Mouse (Mus musculus) ES-E14 (cell line): ENCODE measurements around the gene Acvr1b. TPM values are rescaled to one million over a fixed set of nuclear protein-coding genes. Genes with fewer than 3 reads are reported as not detected.
A peak's percentile ranks its signal among the peaks of the same experiment; 100 is the strongest.

Source experiments
- DNase-seq: peaks from one replicate; pipeline ENCODE4 v3.0.0-alpha.2; 2013; ENCODE audit warnings: low read depth, low spot score
- H3K27ac ChIP-seq: 2 replicates; pipeline ENCODE4 v1.5.1; 2012; ENCODE audit warnings: low read depth, mild to moderate bottlenecking, low read length, moderate library complexity, mixed read lengths; ENCODE audit not compliant: poor library complexity, insufficient read depth, severe bottlenecking
- H3K36me3 ChIP-seq: 2 replicates; pipeline ENCODE4 v1.6.1; 2012; ENCODE audit warnings: mild to moderate bottlenecking, low read length, moderate library complexity, mixed read lengths; ENCODE audit not compliant: control insufficient read depth, poor library complexity, insufficient read depth, severe bottlenecking
- H3K4me1 ChIP-seq, 2 experiments: fragments of 150-350 bp in 1 of 2; sonication (generic) in 1 of 2; 2 replicates each; pipeline ENCODE4 v1.6.1; 2012; ENCODE audit warnings: low read length in 2 of 2, mild to moderate bottlenecking in 1 of 2, mixed read lengths in 1 of 2; ENCODE audit not compliant: control insufficient read depth in 2 of 2, insufficient read depth in 2 of 2, poor library complexity in 1 of 2
- H3K4me3 ChIP-seq, 2 experiments: fragments of 150-350 bp in 1 of 2; sonication (generic) in 1 of 2; 2 replicates each; pipeline ENCODE4 v1.5.1; 2012; ENCODE audit warnings: low read length in 2 of 2, low read depth in 1 of 2, mild to moderate bottlenecking in 1 of 2, mixed read lengths in 1 of 2; ENCODE audit not compliant: insufficient read depth in 1 of 2, poor library complexity in 1 of 2, severe bottlenecking in 1 of 2
- H3K9ac ChIP-seq: 2 replicates; pipeline ENCODE4 v1.6.1; 2012; ENCODE audit warnings: low read depth, mild to moderate bottlenecking, low read length, mixed read lengths; ENCODE audit not compliant: poor library complexity, insufficient read depth, severe bottlenecking
- H3K9me3 ChIP-seq: fragments of 150-350 bp; sonication (generic); 2 replicates; pipeline ENCODE4 v1.6.1; 2012; ENCODE audit warnings: low read depth, mild to moderate bottlenecking, low read length; ENCODE audit not compliant: control insufficient read depth, insufficient read depth
- CHD2 ChIP-seq: IDR thresholded peaks from 2 replicates; pipeline ENCODE4 v1.6.1; 2014; ENCODE audit warnings: mild to moderate bottlenecking, low read depth, low read length, inconsistent platforms
- HCFC1 ChIP-seq: IDR thresholded peaks from 2 replicates; pipeline ENCODE4 v1.6.1; 2012; ENCODE audit warnings: low read length, inconsistent platforms, borderline replicate concordance; ENCODE audit not compliant: insufficient read depth
- MAFK ChIP-seq: IDR thresholded peaks from 2 replicates; pipeline ENCODE4 v1.6.1; 2014; ENCODE audit warnings: mild to moderate bottlenecking, low read depth, low read length, inconsistent platforms; ENCODE audit not compliant: insufficient read depth
- ZC3H11A ChIP-seq: IDR thresholded peaks from 2 replicates; pipeline ENCODE4 v1.6.1; 2012; ENCODE audit warnings: low read depth, mild to moderate bottlenecking, inconsistent platforms, low read length, borderline replicate concordance
- ZNF384 ChIP-seq: IDR thresholded peaks from 2 replicates; pipeline ENCODE4 v1.6.1; 2012; ENCODE audit warnings: low read depth, low read length, inconsistent platforms
- in situ Hi-C, 2 experiments: fragments of 600-800 bp; cut with MboI; formaldehyde crosslinking; loops; one replicate each; pipeline ENCODE4 v1.15.1; 2025; ENCODE audit warnings: low sequenced_read_pairs in 2 of 2, inconsistent platforms in 1 of 2; ENCODE audit not compliant: unreplicated experiment in 2 of 2
- total RNA-seq: library from RNA; depleted of rRNA; stranded (reverse); fragments of 300-350 nt; gene quantifications from 2 replicates; pipeline ENCODE4 v1.2.3, GENCODE M21; 2012

Acvr1b gene
- total RNA-seq, 1 experiment, result 26.4 TPM

GRCm38 (mm10) chr15:101258420-101258819, 84.6 kb downstream of the Acvr1b start:
- no peak overlapping the region for H3K4me3 ChIP-seq
- TF ChIP-seq MAFK (no peak), ZNF384 (no peak), ZC3H11A (no peak), HCFC1 (no peak), CHD2 (no peak)
- H3K9ac ChIP-seq, result no peak overlapping the region
- no peaks in the 10 kb centered on the region for H3K9me3 ChIP-seq
- in situ Hi-C loops, result no loop called here
- peaks cover 5% of the 10 kb centered on the region; the same call in 1 of the 2 replicates for H3K36me3 ChIP-seq
- DNase-seq, result no peak
- no peak overlapping the region for H3K27ac ChIP-seq
- H3K4me1 ChIP-seq, result peaks cover 6 to 33% of the 10 kb centered on the region in 2 experiments

- peaks cover 6 to 29% of the 10 kb centered on the region in 2 experiments for H3K4me1 ChIP-seq
- in situ Hi-C loops, result no loop called here
- no peak overlapping the region for H3K9ac ChIP-seq
- DNase-seq, result no peak
- TF ChIP-seq MAFK (no peak), ZC3H11A (no peak), CHD2 (no peak), HCFC1 (no peak), ZNF384 (no peak)
- H3K9me3 ChIP-seq, result no peaks in the 10 kb centered on the region
- H3K4me3 ChIP-seq, result no peak overlapping the region
- H3K27ac ChIP-seq, result no peak overlapping the region
- peaks cover 5% of the 10 kb centered on the region; the same call in 1 of the 2 replicates for H3K36me3 ChIP-seq
Measured at GRCm38 (mm10) chr15:101259922-101260321, 86.1 kb downstream of the Acvr1b start.

- no peak for DNase-seq
- in situ Hi-C loops, result no loop called here
- peaks cover 6 to 28% of the 10 kb centered on the region in 2 experiments for H3K4me1 ChIP-seq
Measured at GRCm38 (mm10) chr15:101260387-101260786, 86.5 kb downstream of the Acvr1b start.

GRCm38 (mm10) chr15:101260874-101261622, 87.2 kb downstream of the Acvr1b start:
- in situ Hi-C loops, result no loop called here
- peaks cover 5% of the 10 kb centered on the region; the same call in 1 of the 2 replicates for H3K36me3 ChIP-seq
- no peaks in the 10 kb centered on the region for H3K9me3 ChIP-seq
- TF ChIP-seq ZNF384 (0 out of 2 replicates have a peak, but pooled peaks have one; percentile 25), MAFK (no peak), CHD2 (no peak), ZC3H11A (no peak), HCFC1 (no peak)
- DNase-seq, result no peak
- no peak overlapping the region for H3K4me3 ChIP-seq
- H3K4me1 ChIP-seq, result peaks cover 11 to 29% of the 10 kb centered on the region in 2 experiments
- peak overlapping the region; percentile 6; the same call in 1 of the 2 replicates for H3K27ac ChIP-seq
- H3K9ac ChIP-seq, result 0 out of 2 replicates have a peak overlapping the region, but pooled peaks have one; percentile 20

More at GRCm38 (mm10) chr15:101260387-101260786, 86.5 kb downstream of the Acvr1b start:
- Histone ChIP-seq H3K9me3 (no peaks in the 10 kb centered on the region), H3K4me3 (no peak overlapping the region), H3K9ac (no peak overlapping the region), H3K27ac (no peak overlapping the region), H3K36me3 (peaks cover 5% of the 10 kb centered on the region; the same call in 1 of the 2 replicates)
- no peak for TF ChIP-seq MAFK
- TF ChIP-seq CHD2, result no peak
- no peak for TF ChIP-seq HCFC1
- TF ChIP-seq ZC3H11A, result no peak
- TF ChIP-seq ZNF384, result no peak
